Mouse (Mus musculus): ENCODE measurements around the gene Bpi.

Gene Bpi

DNA sequence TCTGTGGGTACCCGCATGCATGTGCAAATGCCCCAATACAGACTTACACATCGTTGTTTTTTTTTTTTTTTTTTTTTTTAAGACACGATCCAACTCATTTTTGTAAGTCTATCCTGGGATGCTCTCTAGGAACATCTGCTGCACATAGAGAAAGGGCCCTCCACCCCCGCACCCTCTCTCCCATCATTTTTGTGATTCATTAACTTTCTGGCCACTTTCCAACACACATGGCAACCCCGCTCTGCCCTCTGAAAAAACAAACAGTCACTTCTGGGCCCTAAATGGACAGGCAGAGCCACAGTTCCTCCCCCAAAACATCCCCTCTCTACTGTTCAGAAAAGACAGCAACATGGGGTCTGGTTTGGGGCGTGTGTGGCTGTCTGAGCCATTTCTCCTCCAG is 27.8 kb downstream of the Bpi start:
- CTCF ChIA-PET, result no interaction called here

DNA sequence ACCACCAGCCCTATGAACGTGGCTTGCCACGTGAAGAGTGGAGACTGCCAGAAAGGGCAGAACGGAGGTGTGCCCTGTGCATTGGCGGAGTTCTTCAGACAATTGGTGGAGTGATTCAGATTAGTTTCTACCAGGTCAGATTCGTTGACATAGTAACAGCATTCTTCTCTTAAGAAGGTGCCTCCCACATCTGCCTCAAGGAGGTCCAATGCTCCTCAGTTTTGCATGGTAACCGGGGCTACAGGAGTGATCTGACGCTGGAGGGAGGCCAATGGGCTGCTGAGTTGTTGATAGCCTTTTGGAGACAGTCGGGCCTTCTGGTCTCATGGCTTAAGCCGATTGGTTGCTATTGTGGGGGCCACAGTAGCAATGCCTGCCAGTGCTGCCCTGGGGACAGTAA is 37.8 kb downstream of the Bpi start:
- CTCF ChIA-PET, result no interaction called here

- CTCF ChIA-PET, result no interaction called here
Observed at GRCm38 (mm10) chr2:158299203-158299602, 41.3 kb downstream of the Bpi start.

DNA sequence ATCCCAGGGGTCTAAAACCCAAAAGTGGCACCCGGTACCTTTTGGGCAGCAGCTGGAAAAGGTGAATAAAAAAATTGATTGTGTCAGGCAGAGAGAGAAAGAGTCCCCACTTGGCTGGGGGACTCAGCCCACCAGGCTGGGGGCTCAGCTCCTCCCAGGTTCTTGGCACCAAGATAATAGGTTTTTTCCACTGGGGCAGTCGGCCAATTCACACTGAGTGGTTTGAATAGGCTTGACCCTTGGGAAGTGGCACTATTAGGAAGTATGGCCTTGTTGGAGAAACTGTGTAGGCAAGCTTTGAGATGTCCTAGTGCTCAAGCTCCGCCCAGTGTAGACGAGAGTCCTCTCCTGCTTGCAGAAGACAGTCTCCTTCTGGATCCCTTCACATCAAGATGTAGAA is 41.8 kb downstream of the Bpi start:
- CTCF ChIA-PET, result no interaction called here

GRCm38 (mm10) chr2:158302807-158303206 is 44.9 kb downstream of the Bpi start:
- CTCF ChIA-PET, result no interaction called here

- CTCF ChIA-PET, result no interaction called here
Observed at GRCm38 (mm10) chr2:158305948-158306695, 48.2 kb downstream of the Bpi start, which contains the start of gene Lbp. TSS of gene Lbp (plus strand) at chr2:158306493.

GRCm38 (mm10) chr2:158306696-158307049 is 48.8 kb downstream of the Bpi start:
- CTCF ChIA-PET, result no interaction called here

DNA sequence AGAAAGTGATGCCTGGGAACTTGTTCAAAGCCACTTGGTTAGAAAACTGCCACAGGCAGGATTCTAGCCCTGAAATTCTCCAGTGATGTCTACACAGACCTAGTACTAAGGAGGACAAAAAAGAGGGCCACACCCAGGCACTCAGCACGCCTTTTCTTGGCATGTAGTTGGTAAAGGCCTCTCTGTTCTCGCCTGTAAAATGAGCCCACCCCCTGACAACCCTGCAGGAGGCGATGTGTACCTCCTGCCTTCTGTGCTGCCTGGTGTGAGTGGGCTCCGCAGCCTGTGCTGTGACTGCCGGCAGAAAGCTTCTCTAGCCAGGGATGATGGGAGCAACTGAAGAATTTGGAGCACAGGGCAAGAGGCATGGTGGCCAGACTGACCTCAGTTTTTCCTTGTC is 50.4 kb downstream of the Bpi start:
- CTCF ChIA-PET, result no interaction called here

GRCm38 (mm10) chr2:158313089-158313488 is 55.2 kb downstream of the Bpi start:
- CTCF ChIA-PET, result no interaction called here

DNA sequence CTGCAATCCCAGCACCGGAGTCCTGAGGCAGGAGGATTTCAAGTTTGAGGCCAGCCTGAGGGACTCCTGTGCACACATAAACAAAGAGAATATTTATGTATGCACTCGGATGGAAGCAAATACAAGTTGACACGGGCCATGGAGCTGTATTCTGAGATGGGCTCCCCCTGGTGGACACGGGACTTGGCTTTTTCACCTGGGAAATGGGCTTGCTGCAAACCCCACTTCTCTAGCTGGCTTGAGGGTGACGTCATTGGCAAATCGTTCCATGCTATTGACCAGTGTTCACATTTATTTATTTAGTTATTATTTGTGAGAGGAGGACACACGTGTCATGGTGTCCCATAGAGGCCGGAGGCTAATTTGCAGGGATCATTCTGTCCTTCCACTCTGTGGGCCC is 58.5 kb downstream of the Bpi start:
- CTCF ChIA-PET, result no interaction called here

DNA sequence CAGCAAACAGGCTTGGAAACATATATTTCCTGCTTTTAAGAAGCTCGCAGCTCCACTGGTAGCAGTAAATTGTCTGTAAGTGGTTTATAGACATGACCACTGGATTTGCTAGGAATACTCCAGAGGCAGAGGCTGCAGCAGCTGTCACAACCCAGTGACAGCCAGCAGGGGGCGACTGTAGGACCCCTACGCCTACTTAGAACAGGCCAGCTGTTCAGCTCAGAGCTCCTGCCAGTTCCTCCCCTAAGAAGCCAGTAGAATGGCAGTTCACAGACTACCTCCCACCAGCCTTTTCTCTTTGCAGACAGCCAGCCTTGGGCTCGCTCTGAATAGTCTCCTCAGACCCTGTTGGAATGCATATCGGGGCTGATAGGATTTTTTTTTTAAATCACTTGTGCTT is 59.1 kb downstream of the Bpi start:
- CTCF ChIA-PET, result no interaction called here

GRCm38 (mm10) chr2:158321596-158321995 is 63.7 kb downstream of the Bpi start:
- CTCF ChIA-PET, result no interaction called here

GRCm38 (mm10) chr2:158322845-158323244 is 65.0 kb downstream of the Bpi start:
- CTCF ChIA-PET, result no interaction called here

DNA sequence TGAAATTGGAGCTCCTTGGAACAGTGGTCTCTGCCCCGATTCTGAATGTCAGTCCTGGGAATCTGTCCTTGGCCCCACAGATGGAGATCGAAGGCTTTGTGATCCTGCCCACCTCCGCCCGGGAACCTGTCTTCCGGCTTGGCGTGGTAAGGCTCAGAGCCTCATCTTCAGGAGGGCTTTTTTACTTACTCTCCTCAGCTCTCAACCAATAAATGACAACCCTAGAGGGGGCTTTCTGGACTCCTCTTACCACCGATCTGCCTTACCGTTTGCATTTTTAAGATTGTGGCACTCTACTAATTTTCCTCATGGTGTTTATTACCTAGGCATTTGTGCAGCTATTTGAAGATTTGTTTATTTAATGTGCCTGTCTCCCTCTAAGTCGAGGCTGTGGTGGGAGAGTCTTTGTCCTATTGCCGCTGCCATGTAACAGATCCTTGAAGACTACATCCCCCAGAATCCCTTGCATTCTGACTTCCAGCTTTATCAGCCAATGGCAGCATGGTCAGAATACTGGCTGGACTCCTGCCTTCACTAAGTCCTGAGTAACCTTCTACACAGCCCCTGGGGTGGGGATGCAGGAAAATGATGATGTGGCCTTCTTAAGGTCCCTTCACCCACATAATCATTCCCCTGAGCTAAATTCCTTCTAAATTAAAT is 66.8 kb downstream of the Bpi start:
- CTCF ChIA-PET, result interaction anchor here (0.6 kb wide), 1 partner anchor 114 kb away, joined by 3 read pairs; no protein-coding TSS in a partner anchor

- CTCF ChIA-PET, result no interaction called here
Observed at GRCm38 (mm10) chr2:158325609-158326008, 67.7 kb downstream of the Bpi start.

All from spleen, embryonic (tissue).